Mouse (Mus musculus): ENCODE measurements around the gene Cpt1a. TPM values are rescaled to one million over a fixed set of nuclear protein-coding genes. Genes with fewer than 3 reads are reported as not detected.

Cpt1a gene
- polyA plus RNA-seq, 1 experiment from 2014 or later: 22.4 TPM

GRCm38 (mm10) chr19:3356516-3356915, 34.4 kb downstream of the Cpt1a start:
- WGBS: 76% methylated on average over 5 of the region's 5 CpGs

GRCm38 (mm10) chr19:3357620-3358019, 35.5 kb downstream of the Cpt1a start:
- no peaks in the 10 kb centered on the region for H3K27me3 ChIP-seq (ENCODE audit: control insufficient read depth, insufficient read depth, low read length)
- no peak overlapping the region for H3K4me3 ChIP-seq (replicated peaks; ENCODE audit: low read length)
- no peaks in the 10 kb centered on the region for H3K36me3 ChIP-seq (replicated peaks; ENCODE audit: control insufficient read depth, insufficient read depth)
- no peaks in the 10 kb centered on the region for H3K4me1 ChIP-seq (replicated peaks; ENCODE audit: control insufficient read depth, insufficient read depth, low read length)
- 82% methylated on average over 4 of the region's 4 CpGs for WGBS
- no peaks in the 10 kb centered on the region for H3K9me3 ChIP-seq (ENCODE audit: control insufficient read depth, low read length)
- DNase-seq (ENCODE audit: low spot score) (no peak), ATAC-seq (ENCODE audit: low FRiP score) (no peak)
- no peak overlapping the region for H3K27ac ChIP-seq
- no peak overlapping the region for H3K4me2 ChIP-seq (replicated peaks)
- no peak overlapping the region for H3K9ac ChIP-seq

More at GRCm38 (mm10) chr19:3356516-3356915, 34.4 kb downstream of the Cpt1a start:
- Histone ChIP-seq H3K9ac (no peak overlapping the region), H3K4me3 (replicated peaks; ENCODE audit: low read length) (no peak overlapping the region), H3K4me1 (replicated peaks; ENCODE audit: control insufficient read depth, insufficient read depth, low read length) (no peaks in the 10 kb centered on the region), H3K27ac (no peak overlapping the region), H3K27me3 (ENCODE audit: control insufficient read depth, insufficient read depth, low read length) (no peaks in the 10 kb centered on the region), H3K4me2 (replicated peaks) (no peak overlapping the region), H3K36me3 (replicated peaks; ENCODE audit: control insufficient read depth, insufficient read depth) (no peaks in the 10 kb centered on the region), H3K9me3 (ENCODE audit: control insufficient read depth, low read length) (no peaks in the 10 kb centered on the region)
- DNase-seq (ENCODE audit: low spot score): no peak
- no peak for ATAC-seq (ENCODE audit: low FRiP score)

- H3K4me1 ChIP-seq (replicated peaks; ENCODE audit: control insufficient read depth, insufficient read depth, low read length): no peaks in the 10 kb centered on the region
- DNase-seq (ENCODE audit: low spot score) (no peak), ATAC-seq (ENCODE audit: low FRiP score) (no peak)
- H3K9me3 ChIP-seq (ENCODE audit: control insufficient read depth, low read length): no peaks in the 10 kb centered on the region
- no peak overlapping the region for H3K4me2 ChIP-seq (replicated peaks)
- H3K4me3 ChIP-seq (replicated peaks; ENCODE audit: low read length): no peak overlapping the region
- no peak overlapping the region for H3K9ac ChIP-seq
- whole genome bisulfite sequencing: 91% methylated on average over 13 of the region's 13 CpGs
- 0 out of 2 replicates have a peak, but pooled peaks cover 3% of the 10 kb centered on the region for H3K36me3 ChIP-seq (replicated peaks; ENCODE audit: control insufficient read depth, insufficient read depth)
- H3K27me3 ChIP-seq (ENCODE audit: control insufficient read depth, insufficient read depth, low read length): no peaks in the 10 kb centered on the region
- no peak overlapping the region for H3K27ac ChIP-seq
Observed at GRCm38 (mm10) chr19:3359841-3360588, 37.9 kb downstream of the Cpt1a start.

GRCm38 (mm10) chr19:3363510-3363909, 41.4 kb downstream of the Cpt1a start:
- H3K4me3 ChIP-seq (replicated peaks; ENCODE audit: low read length): no peak overlapping the region
- H3K9ac ChIP-seq: no peak overlapping the region
- H3K4me1 ChIP-seq (replicated peaks; ENCODE audit: control insufficient read depth, insufficient read depth, low read length): no peaks in the 10 kb centered on the region
- no peak overlapping the region for H3K4me2 ChIP-seq (replicated peaks)
- no peak for ATAC-seq (ENCODE audit: low FRiP score)
- H3K9me3 ChIP-seq (ENCODE audit: control insufficient read depth, low read length): no peaks in the 10 kb centered on the region
- no peak for DNase-seq (ENCODE audit: low spot score)
- 90% methylated on average over 4 of the region's 4 CpGs for WGBS
- no peak overlapping the region for H3K27ac ChIP-seq
- H3K36me3 ChIP-seq (replicated peaks; ENCODE audit: control insufficient read depth, insufficient read depth): 0 out of 2 replicates have a peak, but pooled peaks cover 3% of the 10 kb centered on the region
- no peaks in the 10 kb centered on the region for H3K27me3 ChIP-seq (ENCODE audit: control insufficient read depth, insufficient read depth, low read length)

GRCm38 (mm10) chr19:3365089-3365488, 43.0 kb downstream of the Cpt1a start:
- WGBS: 98% methylated on average over 3 of the region's 3 CpGs
- Histone ChIP-seq H3K27me3 (ENCODE audit: control insufficient read depth, insufficient read depth, low read length) (no peaks in the 10 kb centered on the region), H3K27ac (no peak overlapping the region), H3K4me2 (replicated peaks) (no peak overlapping the region), H3K4me3 (replicated peaks; ENCODE audit: low read length) (no peak overlapping the region), H3K9ac (no peak overlapping the region), H3K4me1 (replicated peaks; ENCODE audit: control insufficient read depth, insufficient read depth, low read length) (no peaks in the 10 kb centered on the region), H3K9me3 (ENCODE audit: control insufficient read depth, low read length) (no peaks in the 10 kb centered on the region), H3K36me3 (replicated peaks; ENCODE audit: control insufficient read depth, insufficient read depth) (peaks cover 3% of the 10 kb centered on the region; the same call in 1 of the 2 replicates)
- DNase-seq (ENCODE audit: low spot score) (no peak), ATAC-seq (ENCODE audit: low FRiP score) (no peak)

GRCm38 (mm10) chr19:3368276-3368675, 46.1 kb downstream of the Cpt1a start:
- no peaks in the 10 kb centered on the region for H3K27me3 ChIP-seq (ENCODE audit: control insufficient read depth, insufficient read depth, low read length)
- H3K9ac ChIP-seq: no peak overlapping the region
- no peaks in the 10 kb centered on the region for H3K9me3 ChIP-seq (ENCODE audit: control insufficient read depth, low read length)
- H3K27ac ChIP-seq: no peak overlapping the region
- H3K4me3 ChIP-seq (replicated peaks; ENCODE audit: low read length): no peak overlapping the region
- ATAC-seq (ENCODE audit: low FRiP score) (no peak), DNase-seq (ENCODE audit: low spot score) (no peak)
- WGBS: 89% methylated on average over 3 of the region's 3 CpGs
- H3K36me3 ChIP-seq (replicated peaks; ENCODE audit: control insufficient read depth, insufficient read depth): peaks cover 3% of the 10 kb centered on the region; the same call in 1 of the 2 replicates
- no peak overlapping the region for H3K4me2 ChIP-seq (replicated peaks)
- no peaks in the 10 kb centered on the region for H3K4me1 ChIP-seq (replicated peaks; ENCODE audit: control insufficient read depth, insufficient read depth, low read length)

GRCm38 (mm10) chr19:3373380-3373779, 51.2 kb downstream of the Cpt1a start:
- Histone ChIP-seq H3K9ac (no peak overlapping the region), H3K27me3 (ENCODE audit: control insufficient read depth, insufficient read depth, low read length) (no peaks in the 10 kb centered on the region), H3K9me3 (ENCODE audit: control insufficient read depth, low read length) (no peaks in the 10 kb centered on the region), H3K4me2 (replicated peaks) (no peak overlapping the region), H3K27ac (no peak overlapping the region), H3K4me3 (replicated peaks; ENCODE audit: low read length) (no peak overlapping the region), H3K4me1 (replicated peaks; ENCODE audit: control insufficient read depth, insufficient read depth, low read length) (no peaks in the 10 kb centered on the region), H3K36me3 (replicated peaks; ENCODE audit: control insufficient read depth, insufficient read depth) (no peaks in the 10 kb centered on the region; the same call in 1 of the 2 replicates)
- WGBS: 67% methylated on average over 12 of the region's 12 CpGs
- no peak for DNase-seq (ENCODE audit: low spot score)
- no peak for ATAC-seq (ENCODE audit: low FRiP score)

GRCm38 (mm10) chr19:3374028-3374427, 51.9 kb downstream of the Cpt1a start:
- Histone ChIP-seq H3K9me3 (ENCODE audit: control insufficient read depth, low read length) (no peaks in the 10 kb centered on the region), H3K9ac (no peak overlapping the region), H3K36me3 (replicated peaks; ENCODE audit: control insufficient read depth, insufficient read depth) (no peaks in the 10 kb centered on the region; the same call in 1 of the 2 replicates), H3K4me2 (replicated peaks) (no peak overlapping the region), H3K4me1 (replicated peaks; ENCODE audit: control insufficient read depth, insufficient read depth, low read length) (no peaks in the 10 kb centered on the region), H3K27ac (no peak overlapping the region), H3K4me3 (replicated peaks; ENCODE audit: low read length) (no peak overlapping the region), H3K27me3 (ENCODE audit: control insufficient read depth, insufficient read depth, low read length) (no peaks in the 10 kb centered on the region)
- WGBS: 60% methylated on average over 2 of the region's 2 CpGs
- DNase-seq (ENCODE audit: low spot score) (no peak), ATAC-seq (ENCODE audit: low FRiP score) (no peak)

GRCm38 (mm10) chr19:3375945-3376495, 53.9 kb downstream of the Cpt1a start:
- no peak for DNase-seq (ENCODE audit: low spot score)

More at GRCm38 (mm10) chr19:3375945-3376495, 53.9 kb downstream of the Cpt1a start:
- WGBS: 71% methylated on average over 7 of the region's 7 CpGs
- Histone ChIP-seq H3K27ac (no peak overlapping the region), H3K4me3 (replicated peaks; ENCODE audit: low read length) (no peak overlapping the region), H3K4me2 (replicated peaks) (no peak overlapping the region), H3K27me3 (ENCODE audit: control insufficient read depth, insufficient read depth, low read length) (no peaks in the 10 kb centered on the region), H3K36me3 (replicated peaks; ENCODE audit: control insufficient read depth, insufficient read depth) (0 out of 2 replicates have a peak, but pooled peaks cover 3% of the 10 kb centered on the region), H3K4me1 (replicated peaks; ENCODE audit: control insufficient read depth, insufficient read depth, low read length) (no peaks in the 10 kb centered on the region), H3K9ac (no peak overlapping the region), H3K9me3 (ENCODE audit: control insufficient read depth, low read length) (no peaks in the 10 kb centered on the region)
- no peak for ATAC-seq (ENCODE audit: low FRiP score)
